In genomic region chr14:124742491-124742890, GRCm38 (mm10) we compare ENCODE assay signal across 8 mouse cellular contexts.
DNase-seq lines count a peak whose midpoint lies in the region; ATAC-seq and TF ChIP-seq lines count a peak whose summit lies in the region.

No protein-coding gene starts in this region.

- 26% methylated on average over 2 of the region's 2 CpGs for WGBS in lung, embryonic 14.5 days
- 29% methylated on average over 2 of the region's 2 CpGs for WGBS in hindbrain, embryonic 12.5 days
- WGBS in midbrain, embryonic 13.5 days = 30% methylated on average over 2 of the region's 2 CpGs

- H3K4me1 ChIP-seq in lung, embryonic 14.5 days (ENCODE audit: insufficient read depth) = no peaks in the 10 kb centered on the region
- no peaks in the 10 kb centered on the region for H3K4me1 ChIP-seq in hindbrain, embryonic 12.5 days
- no peaks in the 10 kb centered on the region for H3K4me1 ChIP-seq in midbrain, embryonic 13.5 days (replicated peaks)

- H3K4me2 ChIP-seq in lung, embryonic 14.5 days = no peak overlapping the region
- no peak overlapping the region for H3K4me2 ChIP-seq in hindbrain, embryonic 12.5 days (replicated peaks)
- no peak overlapping the region for H3K4me2 ChIP-seq in midbrain, embryonic 13.5 days (replicated peaks)

- no peaks in the 10 kb centered on the region for H3K27me3 ChIP-seq in lung, embryonic 14.5 days (ENCODE audit: insufficient read depth, low read length)
- no peaks in the 10 kb centered on the region for H3K27me3 ChIP-seq in hindbrain, embryonic 12.5 days
- H3K27me3 ChIP-seq in midbrain, embryonic 13.5 days = no peaks in the 10 kb centered on the region

- H3K36me3 ChIP-seq in lung, embryonic 14.5 days (ENCODE audit: insufficient read depth) = no peaks in the 10 kb centered on the region
- H3K36me3 ChIP-seq in hindbrain, embryonic 12.5 days = no peaks in the 10 kb centered on the region
- no peaks in the 10 kb centered on the region for H3K36me3 ChIP-seq in midbrain, embryonic 13.5 days

- ATAC-seq in lung, embryonic 14.5 days (ENCODE audit: insufficient read depth) = no peak
- 0 out of 2 replicates have a peak, but pooled peaks have one; percentile 38 for ATAC-seq in hindbrain, embryonic 12.5 days (ENCODE audit: low FRiP score)
- peak; percentile 65 for ATAC-seq in midbrain, embryonic 13.5 days
- no peak for ATAC-seq in CD4-positive, CD25-positive, alpha-beta regulatory T cell, adult 4 months

- H3K9ac ChIP-seq in lung, embryonic 14.5 days = no peak overlapping the region
- H3K9ac ChIP-seq in hindbrain, embryonic 12.5 days = no peak overlapping the region
- no peak overlapping the region for H3K9ac ChIP-seq in midbrain, embryonic 13.5 days (replicated peaks)

- H3K4me3 ChIP-seq in lung, embryonic 14.5 days (ENCODE audit: low read depth, low read length) = no peak overlapping the region
- H3K4me3 ChIP-seq in hindbrain, embryonic 12.5 days = no peak overlapping the region
- no peak overlapping the region for H3K4me3 ChIP-seq in midbrain, embryonic 13.5 days (replicated peaks)

- TF ChIP-seq CTCF in lung, embryonic 14.5 days (IDR thresholded peaks at IDR 0.05; ENCODE audit: low read depth) = peak; percentile 37

- H3K9me3 ChIP-seq in lung, embryonic 14.5 days (ENCODE audit: low read depth, low read length) = no peaks in the 10 kb centered on the region
- no peaks in the 10 kb centered on the region for H3K9me3 ChIP-seq in hindbrain, embryonic 12.5 days (replicated peaks)
- H3K9me3 ChIP-seq in midbrain, embryonic 13.5 days = no peaks in the 10 kb centered on the region

- DNase-seq in lung, embryonic 14.5 days = no peak
- no peak for DNase-seq in lung, adult 18-20 months
- peak; percentile 29 for DNase-seq in embryo, embryonic 11 days
- no peak for DNase-seq in ovary, postnatal 14 days (ENCODE audit: low spot score)
- DNase-seq in spleen, postnatal 10 days (ENCODE audit: low spot score in 2 of 2) = no peak

- H3K27ac ChIP-seq in lung, embryonic 14.5 days (ENCODE audit: low read depth) = no peak overlapping the region
- H3K27ac ChIP-seq in hindbrain, embryonic 12.5 days = no peak overlapping the region
- H3K27ac ChIP-seq in midbrain, embryonic 13.5 days = no peak overlapping the region

Comparison
In these comparisons a context has a peak if more than half of its experiments do, and no peak if none do; other contexts are left out.
1. ATAC-seq: peak in hindbrain, embryonic 12.5 days (single experiment) and midbrain, embryonic 13.5 days (single experiment); none in lung, embryonic 14.5 days (single experiment) and CD4-positive, CD25-positive, alpha-beta regulatory T cell, adult 4 months (single experiment).